Mouse (Mus musculus) kidney, adult 10 weeks (tissue): Measurements from ENCODE around the gene Tacr3. TPM values are rescaled to one million over a fixed set of nuclear protein-coding genes. Genes with fewer than 3 reads are reported as not detected.

Experiments
- polyA plus RNA-seq: library from polyadenylated mRNA; stranded (reverse); fragments of 350-450 nt; fragmentation: Illumina TruSeq; extraction: RNeasy Lipid Tissue Mini Kit (QIAGEN cat#74804); gene quantifications from one replicate; pipeline ENCODE4 v1.2.3, GENCODE M21; 2014; ENCODE audit warnings: low read depth, low replicate concordance

Gene Tacr3
- polyA plus RNA-seq, result not detected

DNA sequence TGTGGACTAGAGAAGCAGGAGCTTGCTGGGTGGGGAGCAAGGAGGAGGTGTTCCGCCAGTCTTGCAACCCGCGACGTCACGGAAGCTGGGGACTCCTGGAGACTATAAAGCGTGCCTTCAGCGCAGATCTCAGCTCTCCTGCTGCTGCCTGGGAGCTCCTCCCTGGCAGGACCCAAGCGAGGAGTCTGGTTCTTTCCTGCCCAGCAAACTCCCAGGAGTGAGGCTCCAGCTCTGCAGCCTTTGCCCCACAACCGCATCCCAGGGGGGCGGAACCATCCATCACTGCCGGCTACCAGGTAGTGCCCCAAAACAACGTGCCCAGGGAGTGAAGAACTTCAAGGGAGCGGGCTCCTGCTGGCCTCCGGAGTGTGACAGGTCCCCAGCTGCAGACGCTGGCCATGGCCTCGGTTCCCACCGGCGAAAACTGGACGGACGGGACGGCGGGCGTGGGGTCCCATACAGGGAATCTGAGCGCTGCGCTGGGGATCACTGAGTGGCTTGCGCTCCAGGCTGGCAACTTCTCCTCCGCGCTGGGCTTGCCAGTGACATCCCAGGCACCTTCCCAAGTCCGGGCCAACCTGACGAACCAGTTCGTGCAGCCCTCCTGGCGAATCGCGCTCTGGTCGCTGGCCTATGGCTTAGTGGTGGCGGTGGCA lies at the start of gene Tacr3:
Tacr3 (plus strand) TSS at position 133 of the 656 bp plus-strand sequence.

